Mouse (Mus musculus): ENCODE data around the gene Cachd1. TPM values are rescaled to one million over a fixed set of nuclear protein-coding genes. Genes with fewer than 3 reads are reported as not detected.

The Cachd1 gene
- polyA plus RNA-seq, 1 experiment from 2014 or later = 50.8 TPM

- peak overlapping the region; percentile 22; the same call in 1 of the 2 replicates for H3K27ac ChIP-seq (replicated peaks)
- peak overlapping the region; percentile 12; the same call in 1 of the 2 replicates for H3K4me2 ChIP-seq (replicated peaks)
- no peaks in the 10 kb centered on the region for H3K27me3 ChIP-seq
- no peak overlapping the region for H3K4me3 ChIP-seq
- ATAC-seq (ENCODE audit: low FRiP score, low read depth) = no peak
- WGBS = 15% methylated on average over 5 of the region's 5 CpGs
- peaks cover 14% of the 10 kb centered on the region for H3K4me1 ChIP-seq
- H3K36me3 ChIP-seq = no peaks in the 10 kb centered on the region
- H3K9me3 ChIP-seq = no peaks in the 10 kb centered on the region
- H3K9ac ChIP-seq (replicated peaks) = no peak overlapping the region
Observed at GRCm38 (mm10) chr4:100842629-100843028, 66.2 kb downstream of the Cachd1 start.

- Histone ChIP-seq H3K27me3 (no peaks in the 10 kb centered on the region), H3K4me1 (peaks cover 14% of the 10 kb centered on the region), H3K4me2 (replicated peaks) (peak overlapping the region; percentile 12; the same call in 1 of the 2 replicates), H3K9me3 (no peaks in the 10 kb centered on the region), H3K4me3 (no peak overlapping the region), H3K36me3 (no peaks in the 10 kb centered on the region), H3K9ac (replicated peaks) (no peak overlapping the region), H3K27ac (replicated peaks) (peak overlapping the region; percentile 22)
- WGBS = 19% methylated on average over 5 of the region's 5 CpGs
- ATAC-seq (ENCODE audit: low FRiP score, low read depth) = peak; percentile 75
Observed at GRCm38 (mm10) chr4:100843119-100843518, 66.6 kb downstream of the Cachd1 start.

GRCm38 (mm10) chr4:100850846-100851495, 74.5 kb downstream of the Cachd1 start:
- no peaks in the 10 kb centered on the region for H3K9me3 ChIP-seq
- peaks cover 38% of the 10 kb centered on the region for H3K4me1 ChIP-seq
- ATAC-seq (ENCODE audit: low FRiP score, low read depth) = no peak
- H3K27ac ChIP-seq (replicated peaks) = no peak overlapping the region
- no peaks in the 10 kb centered on the region for H3K36me3 ChIP-seq
- WGBS = 85% methylated on average over 7 of the region's 7 CpGs
- H3K4me3 ChIP-seq = no peak overlapping the region
- no peak overlapping the region for H3K9ac ChIP-seq (replicated peaks)
- H3K27me3 ChIP-seq = no peaks in the 10 kb centered on the region
- H3K4me2 ChIP-seq (replicated peaks) = no peak overlapping the region

GRCm38 (mm10) chr4:100852448-100852847, 76.0 kb downstream of the Cachd1 start:
- Histone ChIP-seq H3K36me3 (no peaks in the 10 kb centered on the region), H3K27me3 (no peaks in the 10 kb centered on the region), H3K27ac (replicated peaks) (0 out of 2 replicates have a peak overlapping the region, but pooled peaks have one; percentile 20), H3K9ac (replicated peaks) (no peak overlapping the region), H3K9me3 (no peaks in the 10 kb centered on the region), H3K4me1 (peaks cover 52% of the 10 kb centered on the region), H3K4me2 (replicated peaks) (no peak overlapping the region), H3K4me3 (no peak overlapping the region)
- WGBS = 59% methylated on average over 3 of the region's 3 CpGs
- no peak for ATAC-seq (ENCODE audit: low FRiP score, low read depth)

- ATAC-seq (ENCODE audit: low FRiP score, low read depth) = no peak
- no peak overlapping the region for H3K4me2 ChIP-seq (replicated peaks)
- 86% methylated on average over 1 of the region's 1 CpGs for WGBS
- 0 out of 2 replicates have a peak overlapping the region, but pooled peaks have one; percentile 20 for H3K27ac ChIP-seq (replicated peaks)
- no peaks in the 10 kb centered on the region for H3K9me3 ChIP-seq
- no peak overlapping the region for H3K9ac ChIP-seq (replicated peaks)
- peaks cover 60% of the 10 kb centered on the region for H3K4me1 ChIP-seq
- H3K4me3 ChIP-seq = no peak overlapping the region
- no peaks in the 10 kb centered on the region for H3K27me3 ChIP-seq
- no peaks in the 10 kb centered on the region for H3K36me3 ChIP-seq
Observed at GRCm38 (mm10) chr4:100853426-100853825, 77.0 kb downstream of the Cachd1 start.

GRCm38 (mm10) chr4:100855373-100855772, 78.9 kb downstream of the Cachd1 start:
- WGBS = 69% methylated on average over 4 of the region's 4 CpGs
- peak overlapping the region; percentile 9; the same call in 1 of the 2 replicates for H3K4me2 ChIP-seq (replicated peaks)
- H3K27me3 ChIP-seq = no peaks in the 10 kb centered on the region
- H3K36me3 ChIP-seq = no peaks in the 10 kb centered on the region
- H3K4me3 ChIP-seq = no peak overlapping the region
- H3K27ac ChIP-seq (replicated peaks) = peak overlapping the region; percentile 58; the same call in 1 of the 2 replicates
- H3K4me1 ChIP-seq = peaks cover 60% of the 10 kb centered on the region
- H3K9ac ChIP-seq (replicated peaks) = no peak overlapping the region
- no peaks in the 10 kb centered on the region for H3K9me3 ChIP-seq
- ATAC-seq (ENCODE audit: low FRiP score, low read depth) = peak; percentile 68; the same call in 1 of the 2 replicates

GRCm38 (mm10) chr4:100857411-100857869, 81.0 kb downstream of the Cachd1 start:
- Histone ChIP-seq H3K9ac (replicated peaks) (no peak overlapping the region), H3K9me3 (no peaks in the 10 kb centered on the region), H3K4me2 (replicated peaks) (no peak overlapping the region), H3K4me1 (peaks cover 54% of the 10 kb centered on the region), H3K27ac (replicated peaks) (peak overlapping the region; percentile 20), H3K36me3 (no peaks in the 10 kb centered on the region), H3K4me3 (no peak overlapping the region), H3K27me3 (no peaks in the 10 kb centered on the region)
- WGBS = 66% methylated on average over 3 of the region's 3 CpGs
- ATAC-seq (ENCODE audit: low FRiP score, low read depth) = no peak

GRCm38 (mm10) chr4:100863861-100864428, 87.5 kb downstream of the Cachd1 start:
- no peak overlapping the region for H3K9ac ChIP-seq (replicated peaks)
- no peak overlapping the region for H3K27ac ChIP-seq (replicated peaks)
- H3K4me3 ChIP-seq = no peak overlapping the region
- ATAC-seq (ENCODE audit: low FRiP score, low read depth) = no peak
- H3K4me1 ChIP-seq = peaks cover 42% of the 10 kb centered on the region
- no peaks in the 10 kb centered on the region for H3K36me3 ChIP-seq
- H3K9me3 ChIP-seq = no peaks in the 10 kb centered on the region
- no peak overlapping the region for H3K4me2 ChIP-seq (replicated peaks)
- H3K27me3 ChIP-seq = no peaks in the 10 kb centered on the region
- WGBS = 53% methylated on average over 15 of the region's 15 CpGs

GRCm38 (mm10) chr4:100865423-100865822, 88.9 kb downstream of the Cachd1 start:
- H3K27ac ChIP-seq (replicated peaks) = 0 out of 2 replicates have a peak overlapping the region, but pooled peaks have one; percentile 46
- ATAC-seq (ENCODE audit: low FRiP score, low read depth) = peak; percentile 35; the same call in 1 of the 2 replicates

GRCm38 (mm10) chr4:100865962-100866703, 89.7 kb downstream of the Cachd1 start:
- no peaks in the 10 kb centered on the region for H3K9me3 ChIP-seq
- 10% methylated on average over 12 of the region's 12 CpGs for WGBS
- no peaks in the 10 kb centered on the region for H3K27me3 ChIP-seq
- peak; percentile 35; the same call in 1 of the 2 replicates for ATAC-seq (ENCODE audit: low FRiP score, low read depth)
- peak overlapping the region; percentile 30 for H3K4me2 ChIP-seq (replicated peaks)
- H3K36me3 ChIP-seq = no peaks in the 10 kb centered on the region
- no peak overlapping the region for H3K4me3 ChIP-seq
- H3K4me1 ChIP-seq = peaks cover 51% of the 10 kb centered on the region
- H3K9ac ChIP-seq (replicated peaks) = no peak overlapping the region
- peak overlapping the region; percentile 46; the same call in 1 of the 2 replicates for H3K27ac ChIP-seq (replicated peaks)

More at GRCm38 (mm10) chr4:100865423-100865822, 88.9 kb downstream of the Cachd1 start:
- Histone ChIP-seq H3K36me3 (no peaks in the 10 kb centered on the region), H3K4me1 (peaks cover 45% of the 10 kb centered on the region), H3K4me3 (no peak overlapping the region), H3K4me2 (replicated peaks) (peak overlapping the region; percentile 30), H3K9me3 (no peaks in the 10 kb centered on the region), H3K9ac (replicated peaks) (0 out of 2 replicates have a peak overlapping the region, but pooled peaks have one; percentile 15), H3K27me3 (no peaks in the 10 kb centered on the region)
- 17% methylated on average over 13 of the region's 13 CpGs for WGBS

GRCm38 (mm10) chr4:100877351-100877750, 100.9 kb downstream of the Cachd1 start:
- Histone ChIP-seq H3K4me1 (peaks cover 5% of the 10 kb centered on the region; the same call in 1 of the 2 replicates), H3K27me3 (no peaks in the 10 kb centered on the region), H3K36me3 (no peaks in the 10 kb centered on the region), H3K4me3 (no peak overlapping the region), H3K9ac (replicated peaks) (no peak overlapping the region), H3K9me3 (no peaks in the 10 kb centered on the region), H3K27ac (replicated peaks) (no peak overlapping the region), H3K4me2 (replicated peaks) (no peak overlapping the region)
- 8% methylated on average over 3 of the region's 3 CpGs for WGBS
- no peak for ATAC-seq (ENCODE audit: low FRiP score, low read depth)
